Mouse (Mus musculus) 3134 (cell line): ENCODE measurements around the gene Egln3.

Source experiments
- DNase-seq: peaks from one replicate; pipeline ENCODE4 v3.0.0-alpha.2; 2011; ENCODE audit warnings: low spot score; ENCODE audit not compliant: insufficient read length; ENCODE audit errors: extremely low read depth

Gene Egln3

GRCm38 (mm10) chr12:54163166-54163565, 40.5 kb downstream of the Egln3 start:
- no peak for DNase-seq

DNA sequence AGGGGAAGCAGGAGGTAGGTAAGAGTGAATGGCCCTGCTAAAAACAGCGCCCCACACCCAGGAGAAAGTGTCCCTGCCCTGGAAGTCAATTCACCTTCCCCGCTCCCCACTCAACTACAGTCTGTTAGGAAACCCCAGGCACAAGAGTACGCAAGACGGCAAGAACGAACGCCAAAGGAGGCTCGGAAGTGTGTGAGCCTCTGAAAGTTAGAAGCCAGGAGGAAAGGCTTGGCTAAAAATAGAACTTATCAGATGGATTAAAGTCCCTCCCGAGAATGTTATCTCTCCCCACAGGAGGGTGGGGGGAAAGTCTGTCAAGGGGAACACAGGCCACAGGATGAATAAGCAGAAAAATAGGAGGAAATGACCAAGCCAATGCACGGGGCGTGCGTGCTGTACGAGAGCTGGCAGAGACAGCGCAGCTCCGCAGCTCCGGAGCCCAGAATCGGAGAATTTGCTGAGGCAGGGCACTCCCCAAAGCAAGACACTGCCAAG, 41.0 kb downstream of the Egln3 start:
- peak; percentile 32 for DNase-seq

DNA sequence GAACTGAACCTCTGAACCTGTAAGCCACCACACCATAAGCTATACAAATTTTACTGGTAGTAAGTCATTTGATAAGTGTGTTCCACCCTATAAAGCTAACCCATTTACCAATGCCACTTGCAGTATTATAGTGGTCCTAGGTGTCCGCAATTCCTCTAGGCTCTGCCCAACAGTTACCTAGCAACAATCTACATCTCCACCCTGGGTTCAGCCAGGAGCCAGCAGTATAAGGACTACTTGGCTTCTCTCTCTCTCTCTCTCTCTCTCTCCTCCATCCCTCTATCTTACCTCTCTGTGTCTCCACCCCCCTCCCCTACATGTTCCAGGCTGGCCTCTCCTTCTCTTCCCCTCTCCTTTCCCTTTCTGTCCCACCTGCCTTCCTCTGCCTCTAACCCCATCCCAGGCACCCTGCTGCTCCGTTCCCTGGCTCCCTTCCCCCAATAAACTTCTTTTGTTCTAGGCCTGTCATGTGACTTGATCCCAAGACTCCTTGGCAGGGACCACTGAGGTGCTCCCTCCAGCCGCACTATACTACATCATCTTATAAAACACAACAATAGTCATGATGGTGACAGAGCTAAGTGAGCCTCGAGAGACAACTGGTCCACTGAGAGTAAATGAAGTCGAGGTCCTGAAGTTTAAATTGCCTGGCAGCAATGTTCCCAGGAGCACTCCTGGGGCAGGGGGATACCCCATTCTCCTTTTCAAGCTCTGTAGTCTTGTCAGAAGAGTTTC, 42.0 kb downstream of the Egln3 start:
- DNase-seq = no peak

- DNase-seq = no peak
Measured at GRCm38 (mm10) chr12:54160279-54160678, 43.4 kb downstream of the Egln3 start.

GRCm38 (mm10) chr12:54154771-54155170, 48.9 kb downstream of the Egln3 start:
- no peak for DNase-seq

GRCm38 (mm10) chr12:54146943-54147556, 56.6 kb downstream of the Egln3 start:
- DNase-seq = no peak
